Mouse (Mus musculus): ENCODE results near the gene Etv5.
"Not testable (repeated sequence)": the region's sequence is repeated elsewhere in the genome, so short reads cannot be mapped to it uniquely, and the experiment has no call there.

Gene Etv5

DNA sequence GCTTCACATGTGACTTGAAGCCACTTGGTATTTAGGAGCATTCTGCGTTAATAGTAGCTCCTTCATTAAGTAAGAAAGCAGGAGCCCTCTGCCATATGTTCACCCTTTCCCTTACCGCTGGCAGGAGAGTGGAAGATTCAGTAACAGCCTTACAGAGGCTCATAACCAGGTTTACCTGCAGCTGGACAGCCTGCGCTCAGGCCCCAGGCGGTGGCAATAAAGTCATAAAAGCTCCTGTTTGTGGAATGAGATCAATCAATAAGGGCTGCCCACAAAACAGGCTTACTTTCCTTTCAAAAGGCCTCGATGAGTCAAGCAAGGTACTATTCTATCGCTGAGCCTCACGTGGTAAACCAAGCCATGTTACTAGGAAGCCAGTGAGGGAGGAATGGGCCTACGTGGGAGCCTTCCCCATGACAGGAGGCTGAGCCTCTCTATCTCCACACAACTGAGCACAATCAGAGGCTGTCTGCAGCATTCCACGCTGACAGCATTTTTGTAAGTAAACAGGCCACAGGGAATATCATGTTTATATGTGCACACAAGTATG is 49.1 kb downstream of the Etv5 start:
- DNase-seq, result no peak

DNA sequence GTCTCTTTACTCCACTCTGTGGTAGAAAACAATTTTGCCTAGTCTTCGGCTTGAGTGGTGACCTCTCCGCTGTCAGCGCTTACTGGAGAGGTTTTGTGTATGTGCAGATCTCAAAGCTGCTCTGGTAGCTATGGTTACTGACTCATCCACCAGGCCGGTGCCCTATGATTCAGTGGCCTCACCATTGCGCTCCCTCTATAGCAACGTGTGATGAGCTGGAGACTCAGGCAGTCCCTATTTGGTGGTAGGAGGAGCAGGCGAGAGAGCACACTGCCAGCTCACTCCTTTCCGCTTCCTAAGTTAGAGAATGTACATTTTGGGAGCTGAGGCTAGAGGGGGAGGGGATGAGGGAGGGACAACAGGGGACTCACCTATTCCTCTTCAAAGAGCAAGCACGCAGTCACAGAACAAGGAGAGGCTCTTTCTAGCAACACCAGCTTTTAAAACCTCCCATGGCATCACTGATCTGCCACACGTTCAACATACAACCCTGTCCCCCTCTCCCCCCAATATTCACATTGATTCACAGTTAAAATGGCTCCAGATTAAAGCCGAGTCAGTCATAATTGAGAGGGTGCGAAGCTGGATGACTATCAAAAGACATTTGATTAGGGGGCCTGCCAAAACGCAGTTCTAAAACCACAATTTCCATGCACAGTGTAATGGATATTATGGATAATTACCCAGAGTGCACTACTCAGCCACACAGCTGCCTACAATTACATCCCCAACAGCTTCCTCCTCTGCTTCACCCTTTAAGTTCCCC is 50.2 kb downstream of the Etv5 start:
- DNase-seq, result no peak

DNA sequence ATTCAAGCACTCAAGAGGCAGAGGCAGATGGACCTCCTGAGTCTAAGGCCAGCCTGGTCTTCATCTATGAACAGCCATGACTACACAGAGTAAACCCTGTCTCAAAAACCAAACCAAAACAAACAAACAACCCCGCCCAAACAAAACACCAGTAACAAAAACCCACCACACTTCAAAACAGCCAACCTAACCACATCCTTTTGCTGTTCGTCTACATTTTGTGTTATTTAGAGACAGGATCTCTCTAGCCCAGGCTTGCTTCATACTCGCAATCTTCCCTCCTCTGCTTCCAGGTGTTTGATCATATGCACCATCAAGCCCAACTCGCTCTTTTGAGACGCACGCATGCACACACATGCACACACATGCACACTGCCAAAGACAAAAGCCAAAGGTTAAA is 51.8 kb downstream of the Etv5 start:
- no peak for DNase-seq

DNA sequence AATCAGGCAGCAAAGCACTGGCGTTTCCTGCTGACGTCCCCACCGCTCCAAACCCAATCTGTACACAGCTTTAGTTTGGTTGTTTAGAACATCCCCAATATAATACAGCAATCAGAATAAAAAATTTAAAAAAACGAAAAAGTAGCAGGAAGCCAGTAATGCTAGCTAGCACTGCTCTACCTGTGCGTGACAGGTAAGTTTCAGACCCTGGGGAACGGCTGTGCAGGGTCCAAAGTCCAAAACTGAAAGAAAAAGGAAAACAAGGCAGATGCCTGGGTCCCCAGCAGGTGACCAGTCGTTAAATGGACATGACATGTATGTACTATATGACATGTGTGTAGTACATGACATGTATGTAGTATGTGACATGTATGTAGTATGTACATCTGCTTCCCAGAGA is 57.5 kb downstream of the Etv5 start:
- not testable (repeated sequence) for DNase-seq

DNA sequence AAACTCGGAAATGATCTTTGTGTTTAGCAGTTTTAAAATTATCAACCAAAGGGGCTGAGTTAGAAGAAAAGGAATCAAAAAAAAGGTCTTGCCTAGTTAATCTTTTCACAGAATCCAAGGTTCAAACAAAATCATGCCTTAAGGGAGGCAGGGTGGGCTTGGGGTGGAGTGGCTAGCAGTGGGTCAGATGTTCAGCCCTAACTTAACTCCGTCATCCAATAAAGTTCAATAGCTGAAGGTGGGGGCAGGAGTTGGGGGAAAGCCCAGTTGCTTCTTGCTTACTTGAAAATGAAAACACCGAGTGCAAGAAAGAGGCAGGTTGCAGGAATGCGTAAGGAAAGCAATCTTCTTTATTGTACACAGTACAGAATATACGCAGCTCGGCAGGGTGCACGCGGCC is 58.5 kb downstream of the Etv5 start:
- DNase-seq, result no peak

DNA sequence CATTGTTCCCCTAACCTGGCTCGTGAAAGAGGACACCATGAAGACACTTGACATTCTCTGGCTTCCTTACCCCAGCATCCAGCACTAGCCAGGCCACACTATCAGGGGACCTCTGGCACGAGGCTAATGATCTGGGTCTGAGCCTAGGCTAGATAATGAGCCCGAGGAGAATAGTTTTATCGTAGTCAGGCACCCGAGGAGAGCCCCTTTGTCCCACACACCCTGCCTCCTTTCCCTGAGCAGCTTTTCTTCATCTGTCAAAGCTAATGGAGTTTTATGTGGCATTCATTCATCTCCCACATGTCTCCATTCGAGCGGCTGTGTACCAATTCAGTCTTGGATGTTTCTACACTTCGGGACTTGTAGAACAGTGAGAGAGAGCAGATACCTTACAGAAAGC is 59.5 kb downstream of the Etv5 start:
- DNase-seq, result no peak

DNA sequence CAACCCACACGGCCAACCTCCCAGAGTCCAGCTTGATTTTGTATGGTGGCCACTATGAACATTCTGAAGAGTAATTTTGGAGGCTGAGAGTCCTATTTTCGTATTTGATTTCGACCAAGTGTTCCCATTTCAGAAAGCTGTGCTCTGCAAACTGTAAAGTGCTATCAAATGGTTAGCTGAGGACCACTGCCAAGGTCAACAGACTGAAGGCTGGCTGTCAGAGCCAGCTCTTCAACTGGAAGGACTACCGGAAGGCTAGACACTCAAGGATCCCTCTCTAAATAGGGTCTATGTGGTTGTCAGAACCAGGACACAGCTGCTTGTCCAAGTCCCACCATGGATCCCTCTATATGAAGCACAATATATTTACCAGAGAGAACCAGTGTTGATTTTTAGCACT is 60.2 kb downstream of the Etv5 start:
- DNase-seq, result no peak

DNA sequence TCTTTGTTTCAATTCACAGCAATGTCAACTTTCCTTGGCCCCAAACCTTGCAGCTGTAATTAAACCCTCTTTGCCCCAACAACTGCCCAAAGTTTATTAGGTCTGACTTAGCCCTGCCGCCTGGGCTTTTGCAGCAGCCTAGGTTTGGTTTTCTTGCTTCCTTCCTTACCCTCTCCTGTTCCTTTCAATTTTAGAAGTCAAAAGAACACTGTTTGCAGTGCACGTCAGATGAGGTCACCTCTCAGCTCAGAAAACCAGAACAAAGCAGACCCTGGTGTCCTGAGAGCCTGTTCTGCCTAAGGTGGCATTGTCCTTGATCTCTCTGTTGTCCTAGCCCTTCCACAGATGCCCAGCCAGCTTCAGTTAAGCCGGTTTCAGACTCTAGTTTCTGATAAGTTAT is 61.8 kb downstream of the Etv5 start:
- no peak for DNase-seq

DNA sequence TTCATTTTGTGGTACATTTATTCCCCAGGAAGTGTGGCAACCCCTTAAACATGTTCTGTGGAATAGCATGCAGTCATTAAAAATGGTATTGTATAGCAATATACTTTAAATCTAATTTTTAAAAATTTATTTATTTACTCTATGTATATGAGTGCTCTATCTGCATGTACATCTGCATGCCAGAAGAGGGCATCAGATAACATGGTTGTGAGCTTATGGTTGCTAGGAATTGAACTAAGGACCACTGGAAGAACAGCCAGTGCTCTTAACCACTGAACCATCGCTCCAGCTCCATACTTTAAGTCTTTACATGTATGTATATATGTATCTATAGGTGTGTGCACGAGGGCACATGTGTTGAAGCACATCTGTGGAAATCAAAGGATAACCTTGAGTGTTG is 64.6 kb downstream of the Etv5 start:
- DNase-seq, result no peak

DNA sequence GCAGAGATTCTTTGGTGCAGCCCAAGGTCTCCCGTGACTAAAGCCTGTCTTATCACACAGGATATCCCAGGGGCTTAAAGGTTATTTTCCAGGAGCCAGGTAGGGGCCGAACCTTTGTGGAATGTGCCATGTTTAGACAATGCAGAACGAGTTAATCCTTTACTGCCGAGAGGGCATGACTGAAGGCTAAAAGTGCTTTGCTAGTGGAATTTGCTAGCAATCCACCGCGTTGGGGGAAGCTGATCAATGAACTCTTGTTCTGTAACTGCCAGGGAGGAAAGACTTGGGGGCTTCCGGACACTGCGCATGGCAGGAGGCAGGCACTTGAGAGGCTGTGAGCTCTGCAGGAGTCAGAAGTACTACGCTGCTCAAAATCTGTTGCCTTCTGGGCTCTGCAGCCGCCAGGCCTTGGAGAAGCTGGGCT is 66.8 kb downstream of the Etv5 start:
- DNase-seq, result no peak

DNA sequence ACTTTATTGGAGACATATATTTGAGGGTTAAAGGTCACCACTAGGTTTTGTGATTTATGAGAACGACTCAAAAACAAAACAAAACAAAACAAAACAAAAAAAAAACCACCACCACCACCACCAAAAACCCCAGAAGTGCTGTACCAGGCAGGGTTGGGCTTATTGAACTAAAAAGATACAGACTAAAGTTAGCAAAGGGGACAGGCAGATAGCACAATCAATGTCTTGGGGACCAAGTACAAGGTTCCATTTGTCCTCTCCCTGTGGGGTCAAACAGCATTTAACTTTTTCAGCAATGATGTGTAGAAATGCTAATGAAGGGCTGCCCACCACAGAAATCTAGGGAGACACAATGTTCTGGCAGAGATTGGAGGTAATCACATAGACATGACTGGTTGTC is 67.3 kb downstream of the Etv5 start:
- DNase-seq, result no peak

DNA sequence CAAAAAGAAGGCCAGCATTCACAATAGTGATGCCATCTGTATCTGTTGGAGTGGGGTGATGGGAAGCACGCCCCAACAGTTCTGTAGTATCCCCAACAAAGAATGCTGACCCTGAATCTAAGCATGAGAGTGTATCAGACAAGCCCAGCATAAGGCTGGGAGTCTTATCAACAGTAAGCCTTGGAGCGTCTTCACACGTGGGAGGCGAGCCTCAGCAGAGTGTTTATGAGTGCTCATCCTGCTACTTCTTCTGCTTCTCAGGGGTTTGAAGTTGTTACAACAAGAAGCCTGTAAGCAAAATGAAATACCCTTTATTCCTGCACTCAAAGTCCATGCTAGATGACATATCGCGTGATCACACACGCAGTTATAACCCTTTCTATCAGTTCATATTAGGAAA is 72.4 kb downstream of the Etv5 start:
- DNase-seq, result no peak

DNA sequence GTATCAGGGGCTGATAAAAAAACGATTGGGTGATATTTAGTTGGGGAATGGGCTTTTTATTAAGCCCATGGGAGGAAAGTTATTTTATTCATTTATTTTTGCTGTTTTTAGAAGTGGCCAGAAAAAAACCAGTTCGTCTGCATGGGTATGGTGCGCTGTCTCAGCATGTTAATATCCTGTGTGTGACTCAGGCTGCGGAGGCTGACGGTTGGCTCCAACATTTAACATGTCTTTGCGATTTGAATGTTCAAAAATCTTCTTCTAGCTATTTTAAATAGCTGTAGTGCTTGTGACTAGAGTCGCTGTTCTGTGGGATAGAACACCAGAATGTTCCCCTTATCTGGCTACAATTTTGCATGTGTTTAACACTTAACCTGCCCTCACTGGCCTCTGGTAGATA is 73.5 kb downstream of the Etv5 start:
- DNase-seq, result no peak

DNA sequence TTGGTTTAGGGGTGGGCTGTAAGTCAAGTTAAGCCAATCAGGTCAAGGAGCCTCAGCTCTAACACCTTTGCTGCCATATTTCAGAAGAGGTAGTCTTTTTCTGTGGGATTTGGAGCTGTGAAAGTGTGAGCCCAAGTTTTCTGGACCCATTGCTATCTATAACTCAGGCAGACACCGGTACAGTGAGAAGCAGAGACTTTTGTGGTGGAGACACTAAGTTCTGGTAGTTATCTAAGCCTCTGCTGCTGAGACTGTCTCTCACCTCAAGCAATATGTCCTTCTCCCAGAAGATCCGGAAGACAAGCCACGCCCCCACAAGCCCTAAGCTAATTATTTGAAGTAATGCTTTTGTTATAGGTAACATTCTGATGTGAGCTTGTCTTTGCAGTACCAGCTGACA is 73.9 kb downstream of the Etv5 start:
- no peak for DNase-seq

DNA sequence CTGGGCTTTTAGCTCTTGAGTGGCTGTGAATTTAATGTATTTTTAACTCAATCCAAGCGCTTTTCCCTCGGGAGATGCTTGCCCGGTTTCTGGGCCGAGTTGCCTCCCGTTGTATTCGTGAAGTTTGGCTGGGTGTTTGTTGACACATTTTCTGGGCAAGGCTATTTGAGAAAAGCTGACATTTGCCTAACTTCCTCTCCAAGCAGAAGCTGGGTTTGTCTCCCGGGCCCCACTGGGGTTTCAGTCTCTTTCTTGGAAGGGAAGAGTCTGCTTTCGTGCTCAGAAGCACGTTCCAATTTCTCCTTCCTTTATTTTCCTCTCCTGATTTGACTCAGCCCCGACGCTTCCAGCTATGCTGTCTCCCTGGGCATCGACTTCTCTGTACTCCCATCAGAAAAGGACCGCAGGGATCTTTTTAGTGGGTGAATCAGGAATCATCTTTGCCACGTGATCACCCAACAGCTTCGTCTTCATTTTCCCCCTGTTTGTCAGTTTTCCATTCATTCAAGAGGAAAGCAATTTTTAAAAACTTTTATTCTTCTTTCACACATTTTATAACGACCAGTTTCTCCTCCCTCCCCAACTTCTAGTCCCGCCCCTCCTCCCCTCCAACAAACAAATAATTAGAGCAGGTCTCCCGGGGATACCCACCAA is 80.7 kb downstream of the Etv5 start:
- DNase-seq, result no peak

DNA sequence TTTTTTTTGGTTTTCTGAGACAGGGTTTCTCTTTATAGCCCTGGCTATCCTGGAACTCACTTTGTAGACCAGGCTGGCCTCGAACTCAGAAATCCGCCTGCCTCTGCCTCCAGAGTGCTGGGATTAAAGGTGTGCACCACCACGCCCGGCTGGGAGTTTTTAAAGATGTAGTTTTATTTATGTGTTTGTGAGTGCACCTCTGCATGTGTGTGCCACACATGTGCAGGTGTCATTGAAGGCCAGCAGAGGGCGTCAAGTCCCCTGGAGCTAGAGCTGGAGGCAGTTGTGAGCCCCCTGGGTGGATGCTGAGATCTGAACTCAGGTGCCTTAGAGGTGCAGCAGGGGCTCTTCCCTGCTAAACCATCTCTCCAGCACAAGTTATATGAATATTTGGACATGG is 85.3 kb downstream of the Etv5 start:
- not testable (repeated sequence) for DNase-seq

DNA sequence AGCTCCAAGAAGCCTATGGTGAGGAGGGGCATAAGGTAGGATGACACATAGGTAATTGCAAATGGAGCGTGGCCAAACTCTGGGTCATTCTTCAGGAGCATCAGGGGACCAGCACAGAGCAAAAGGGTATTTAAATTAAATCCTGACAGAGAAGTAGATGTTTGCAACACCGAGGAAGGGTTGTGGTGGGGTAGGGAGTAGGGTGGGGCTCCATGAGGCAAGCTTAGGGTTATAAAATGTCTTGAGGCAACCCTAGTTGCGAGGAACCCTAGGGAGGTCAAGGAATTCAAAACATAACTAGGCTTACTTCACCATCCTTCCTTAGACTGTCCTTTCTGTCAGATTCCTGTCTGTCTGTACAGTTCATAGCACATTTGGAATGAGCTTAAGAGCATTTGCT is 85.9 kb downstream of the Etv5 start:
- DNase-seq, result no peak

DNA sequence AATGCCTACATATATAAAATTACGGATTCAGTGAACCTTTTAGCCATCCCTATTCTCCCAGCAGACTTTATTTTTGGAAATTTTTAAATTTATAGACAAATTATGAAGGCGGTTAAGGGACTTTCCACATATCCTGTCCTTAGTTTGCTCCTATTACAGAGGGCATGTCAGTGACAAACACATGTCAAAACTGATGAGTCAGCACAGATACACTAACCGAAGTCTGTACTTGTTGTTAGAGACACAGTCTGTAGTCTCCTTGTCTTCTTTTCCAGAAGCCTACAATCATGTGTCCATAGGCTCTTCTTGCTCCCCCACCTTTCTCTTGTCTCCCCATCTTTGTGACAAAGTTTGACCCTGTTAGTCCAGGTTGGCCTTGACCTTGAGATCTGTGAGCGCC is 88.3 kb downstream of the Etv5 start:
- DNase-seq, result no peak

DNA sequence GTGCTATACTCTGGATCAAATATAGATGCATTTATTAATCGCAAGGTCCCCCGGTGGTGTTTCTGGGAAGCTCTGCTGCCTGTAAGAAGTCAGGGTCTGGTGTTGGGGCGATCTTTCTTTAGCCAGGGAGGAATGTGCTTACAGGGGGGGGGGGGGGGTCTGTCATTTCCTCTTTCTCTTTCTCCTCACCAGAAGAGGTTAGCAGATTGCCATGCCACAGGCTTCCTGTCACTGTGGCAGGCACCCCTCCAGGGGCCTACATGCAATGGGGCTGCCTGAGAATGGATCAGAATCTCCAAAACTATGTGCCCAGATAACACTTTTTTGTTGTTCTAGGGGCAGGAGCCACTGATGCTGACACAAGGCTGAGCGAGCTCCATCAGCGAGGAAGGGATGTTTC is 89.7 kb downstream of the Etv5 start:
- DNase-seq, result no peak

DNA sequence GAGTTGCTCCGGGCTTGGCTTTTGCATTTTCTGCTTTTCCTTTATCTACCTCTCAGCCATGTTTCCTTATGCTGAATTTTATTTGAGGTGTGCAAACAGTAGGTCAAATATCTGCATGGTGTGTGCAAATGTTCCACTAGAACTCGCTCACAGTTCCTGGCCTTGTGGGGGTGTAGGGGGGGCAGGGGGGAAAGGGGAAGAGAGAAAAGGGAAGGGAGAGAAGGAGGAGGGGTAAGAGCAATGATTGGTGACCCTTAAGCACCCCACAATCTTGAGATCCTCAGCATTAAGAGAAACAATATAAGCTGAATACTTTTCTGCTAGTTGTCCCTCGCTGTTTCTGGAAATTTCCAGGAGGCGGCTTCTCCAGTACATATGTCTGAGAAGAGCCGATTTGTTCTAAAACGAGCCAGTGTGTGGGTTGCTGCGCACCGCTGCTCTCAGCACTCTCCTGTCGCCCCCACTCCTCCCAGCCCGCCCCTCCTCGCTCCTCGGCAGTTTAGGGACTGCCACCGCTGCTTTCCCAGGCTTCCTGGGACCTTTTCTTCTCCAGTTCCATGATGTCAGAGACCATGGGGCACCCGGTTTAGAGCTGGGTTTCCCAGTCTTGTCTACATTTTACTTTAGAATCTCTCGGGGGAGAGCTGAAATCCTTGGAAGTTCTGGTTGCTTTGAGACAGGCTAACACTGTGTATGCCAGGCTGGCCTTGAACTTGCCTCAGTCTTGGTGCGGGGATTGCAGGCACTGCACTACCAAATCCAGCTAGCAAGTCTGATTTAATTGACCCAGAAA is 90.8 kb downstream of the Etv5 start:
- DNase-seq, result no peak

DNA sequence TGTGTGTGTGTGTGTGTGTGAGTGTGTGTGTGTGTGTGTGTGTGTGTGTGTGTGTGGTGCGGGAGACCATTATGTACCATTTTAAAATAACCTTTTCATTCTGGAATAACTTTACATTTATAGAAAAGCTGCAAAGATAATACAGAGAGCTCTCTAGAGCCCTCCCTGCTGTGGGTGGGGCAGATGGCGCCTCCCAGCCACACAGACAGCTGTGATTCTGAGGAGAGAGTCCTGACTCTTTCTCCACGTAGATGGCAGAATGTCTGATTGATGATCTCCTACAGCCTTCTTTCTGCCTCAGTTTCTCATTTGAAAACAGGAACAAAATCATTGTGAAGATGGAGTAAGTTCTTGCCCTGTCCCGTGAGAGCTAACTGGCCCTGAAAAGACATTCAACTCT is 91.5 kb downstream of the Etv5 start:
- no peak for DNase-seq

DNA sequence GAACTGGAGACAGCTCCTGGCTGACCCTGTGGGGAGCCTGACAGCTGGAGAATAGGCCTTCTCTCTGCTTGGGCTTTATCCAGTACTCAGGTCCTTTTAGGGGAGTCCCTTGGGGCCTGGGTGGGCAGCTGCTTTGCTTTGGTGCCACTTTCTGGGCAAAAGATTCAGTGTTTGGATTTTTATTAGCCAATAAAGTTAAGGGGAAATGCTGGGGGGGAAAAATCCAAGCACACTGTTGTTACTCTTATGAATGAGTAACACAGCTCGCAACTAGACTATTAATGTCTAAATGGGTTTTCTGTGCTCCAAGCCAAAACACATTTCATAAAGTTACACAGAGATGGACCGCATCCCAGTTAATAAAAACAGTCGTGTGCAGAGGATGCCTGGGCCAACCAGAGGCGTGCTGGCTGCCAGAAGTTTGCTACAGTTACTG is 98.3 kb downstream of the Etv5 start:
- DNase-seq, result peak; percentile 22

DNA sequence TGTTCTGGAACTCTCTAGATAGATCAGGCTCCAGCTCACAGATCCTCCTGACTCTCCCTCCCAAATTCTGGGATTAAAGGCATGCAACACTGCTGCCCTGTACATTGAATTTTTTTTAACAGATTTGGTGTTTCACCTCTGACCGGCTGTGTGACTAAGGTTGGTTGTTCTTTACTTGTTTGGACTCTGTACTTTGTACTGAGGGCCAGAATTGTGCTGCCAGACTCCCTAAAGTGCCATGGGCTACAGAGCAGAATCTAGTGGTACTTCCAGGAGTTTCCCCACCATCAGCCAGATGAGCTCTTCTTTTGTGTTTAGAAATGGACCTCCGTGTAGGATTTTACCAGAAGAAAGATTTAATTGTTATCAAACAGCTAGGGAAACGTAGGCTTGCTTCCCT is 103.7 kb downstream of the Etv5 start:
- no peak for DNase-seq

Measured in cerebellum, adult 9-10 months (tissue).